Mouse (Mus musculus): ENCODE data around the gene Bcam. TPM values are rescaled to one million over a fixed set of nuclear protein-coding genes. Genes with fewer than 3 reads are reported as not detected.

Gene Bcam
- total and polyA plus RNA-seq, 3 experiments = 2.6 to 8.1 TPM; not detected in 1

DNA sequence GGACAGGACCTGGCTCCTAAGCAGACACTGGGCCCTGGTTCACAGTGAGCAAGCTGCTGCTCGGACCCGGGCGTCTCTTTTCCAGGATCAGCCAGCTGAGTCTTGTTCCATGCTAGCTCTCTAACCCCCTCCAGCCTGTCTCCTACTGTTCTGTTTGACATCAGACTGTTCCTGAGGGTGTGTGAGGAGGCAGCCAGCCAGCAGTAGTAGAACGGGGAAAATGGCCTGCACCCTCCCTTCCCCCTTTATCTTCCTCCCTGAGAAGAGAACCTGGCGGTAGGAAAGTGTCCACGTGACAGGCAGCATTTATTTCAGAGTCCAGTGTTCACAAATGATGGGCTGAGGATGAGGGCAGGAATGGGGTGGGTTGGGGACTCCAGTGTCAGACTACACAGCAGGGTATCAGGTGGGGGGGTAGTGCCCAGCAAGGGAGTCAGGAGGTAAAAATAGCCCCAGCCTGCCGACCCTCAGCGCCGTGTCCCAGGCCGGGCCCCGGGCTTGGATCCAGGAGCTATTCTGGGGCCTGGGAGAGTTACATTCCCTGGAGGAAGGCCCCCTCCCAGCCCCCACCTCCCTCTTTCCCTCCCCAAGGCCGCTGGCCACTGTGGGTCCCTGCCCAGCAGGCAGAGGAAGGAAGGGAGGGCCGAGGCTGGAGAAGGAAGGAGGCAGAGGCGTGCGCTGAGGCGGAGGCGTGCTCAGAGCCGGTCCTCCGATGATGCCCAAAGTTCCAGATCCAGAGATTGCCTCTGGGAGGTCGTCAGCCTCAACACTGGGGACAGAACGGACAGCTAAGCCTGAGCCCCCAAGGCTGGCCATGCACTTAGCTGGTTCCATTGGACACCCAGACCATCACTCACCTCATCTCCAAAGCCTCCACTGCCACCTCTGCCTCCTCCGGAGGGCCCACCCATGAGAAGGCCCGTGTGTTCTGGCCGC lies 14.7 kb downstream of the Bcam start:
- Histone ChIP-seq H3K27ac (ENCODE audit: control insufficient read depth, low read depth, low read length) (no peak overlapping the region), H3K9me3 (replicated peaks; ENCODE audit: insufficient read depth, low read length) (no peaks in the 10 kb centered on the region), H3K9ac (ENCODE audit: control insufficient read depth, low read depth, low read length, poor library complexity, severe bottlenecking) (no peak overlapping the region), H3K27me3 (ENCODE audit: control insufficient read depth in 1 of 2, insufficient read depth in 2 of 2, low read length in 2 of 2) (no peaks in the 10 kb centered on the region), H3K79me2 (ENCODE audit: control insufficient read depth, insufficient read depth, low read length, poor library complexity) (no peaks in the 10 kb centered on the region), H3K36me3 (ENCODE audit: control insufficient read depth in 1 of 2, insufficient read depth in 2 of 2, low read length in 2 of 2) (peaks cover 0 to 6% of the 10 kb centered on the region in 2 experiments; a peak in 2 of 4 replicates), H3K4me3 (ENCODE audit: control insufficient read depth in 1 of 2, insufficient read depth in 1 of 2, low read depth in 2 of 2, low read length in 2 of 2) (no peak overlapping the region), H3K4me1 (ENCODE audit: control insufficient read depth in 1 of 2, insufficient read depth in 2 of 2, low read length in 2 of 2) (peaks cover 3 to 14% of the 10 kb centered on the region in 2 experiments)
- no peak for DNase-seq (ENCODE audit: low read depth, low spot score)
- TF ChIP-seq USF1 (IDR thresholded peaks at IDR 0.05; ENCODE audit: low read depth, low read length) (peak; percentile 54; the same call in 1 of the 2 replicates), KAT2A (conservative IDR thresholded peaks at IDR 0.05; ENCODE audit: low read depth, low read length) (no peak)

GRCm38 (mm10) chr7:19755008-19755407 lies 15.8 kb downstream of the Bcam start:
- Histone ChIP-seq H3K9ac (ENCODE audit: control insufficient read depth, low read depth, low read length, poor library complexity, severe bottlenecking) (no peak overlapping the region), H3K9me3 (replicated peaks; ENCODE audit: insufficient read depth, low read length) (no peaks in the 10 kb centered on the region), H3K4me1 (ENCODE audit: control insufficient read depth in 1 of 2, insufficient read depth in 2 of 2, low read length in 2 of 2) (peaks cover 9 to 21% of the 10 kb centered on the region in 2 experiments; a peak in 3 of 4 replicates), H3K36me3 (ENCODE audit: control insufficient read depth in 1 of 2, insufficient read depth in 2 of 2, low read length in 2 of 2) (peaks cover 0 to 11% of the 10 kb centered on the region in 2 experiments; a peak in 2 of 4 replicates), H3K79me2 (ENCODE audit: control insufficient read depth, insufficient read depth, low read length, poor library complexity) (no peaks in the 10 kb centered on the region), H3K4me3 (ENCODE audit: control insufficient read depth in 1 of 2, insufficient read depth in 1 of 2, low read depth in 2 of 2, low read length in 2 of 2) (no peak overlapping the region), H3K27me3 (ENCODE audit: control insufficient read depth in 1 of 2, insufficient read depth in 2 of 2, low read length in 2 of 2) (no peaks in the 10 kb centered on the region), H3K27ac (ENCODE audit: control insufficient read depth, low read depth, low read length) (no peak overlapping the region)
- DNase-seq (ENCODE audit: low read depth, low spot score) = no peak
- TF ChIP-seq EP300 (IDR thresholded peaks at IDR 0.05; ENCODE audit: low read depth in 1 of 2, low read length in 2 of 2) (no peak), CHD2 (IDR thresholded peaks at IDR 0.05; ENCODE audit: low read length) (no peak), UBTF (IDR thresholded peaks at IDR 0.05; ENCODE audit: borderline replicate concordance, insufficient read depth, low read depth, low read length) (no peak), TAL1 (IDR thresholded peaks at IDR 0.05; ENCODE audit: low read length) (no peak), POLR2AphosphoS2 (IDR thresholded peaks at IDR 0.05; ENCODE audit: low read length) (no peak), JUND (IDR thresholded peaks at IDR 0.05; ENCODE audit: low read depth, low read length) (no peak), SMC3 (IDR thresholded peaks at IDR 0.05; ENCODE audit: low read depth, low read length) (peak; percentile 24; the same call in 1 of the 2 replicates), CTCF (IDR thresholded peaks at IDR 0.05 in 2 of 3, conservative IDR thresholded peaks at IDR 0.05 in 1 of 3; ENCODE audit: control insufficient read depth in 1 of 3, insufficient read depth in 1 of 3, low read depth in 2 of 3, low read length in 3 of 3, poor library complexity in 1 of 3, severe bottlenecking in 1 of 3) (peak; percentile 11 to 50 (median 43); a peak in 4 of 6 replicates), BHLHE40 (IDR thresholded peaks at IDR 0.05; ENCODE audit: borderline replicate concordance, low read depth, low read length) (no peak), RAD21 (IDR thresholded peaks at IDR 0.05; ENCODE audit: low read depth, low read length) (no peak; the same call in 1 of the 2 replicates)

- Histone ChIP-seq H3K36me3 (ENCODE audit: control insufficient read depth in 1 of 2, insufficient read depth in 2 of 2, low read length in 2 of 2) (peaks cover 0 to 11% of the 10 kb centered on the region in 2 experiments; a peak in 2 of 4 replicates), H3K27ac (ENCODE audit: control insufficient read depth, low read depth, low read length) (no peak overlapping the region), H3K27me3 (ENCODE audit: control insufficient read depth in 1 of 2, insufficient read depth in 2 of 2, low read length in 2 of 2) (no peaks in the 10 kb centered on the region), H3K9ac (ENCODE audit: control insufficient read depth, low read depth, low read length, poor library complexity, severe bottlenecking) (no peak overlapping the region), H3K4me1 (ENCODE audit: control insufficient read depth in 1 of 2, insufficient read depth in 2 of 2, low read length in 2 of 2) (peaks cover 9 to 21% of the 10 kb centered on the region in 2 experiments; a peak in 3 of 4 replicates), H3K4me3 (ENCODE audit: control insufficient read depth in 1 of 2, insufficient read depth in 1 of 2, low read depth in 2 of 2, low read length in 2 of 2) (no peak overlapping the region), H3K79me2 (ENCODE audit: control insufficient read depth, insufficient read depth, low read length, poor library complexity) (no peaks in the 10 kb centered on the region), H3K9me3 (replicated peaks; ENCODE audit: insufficient read depth, low read length) (no peaks in the 10 kb centered on the region)
- peak; percentile 44 for DNase-seq (ENCODE audit: low read depth, low spot score)
- no peak for TF ChIP-seq ZC3H11A (IDR thresholded peaks at IDR 0.05; ENCODE audit: low read depth, low read length)
- no peak for TF ChIP-seq E2F4 (IDR thresholded peaks at IDR 0.05; ENCODE audit: borderline replicate concordance, low read depth, low read length)
- no peak for TF ChIP-seq MYB (IDR thresholded peaks at IDR 0.05; ENCODE audit: low read depth, low read length)
- TF ChIP-seq MAFK (IDR thresholded peaks at IDR 0.05; ENCODE audit: borderline replicate concordance, low read depth, low read length) = no peak
- no peak for TF ChIP-seq GATA1 (IDR thresholded peaks at IDR 0.05; ENCODE audit: low read depth, low read length)
- TF ChIP-seq JUND (IDR thresholded peaks at IDR 0.05; ENCODE audit: low read depth, low read length) = no peak
Observed at GRCm38 (mm10) chr7:19754065-19754464, 16.8 kb downstream of the Bcam start.
